Comparison of ENCODE assay signal across 24 mouse cellular contexts in genomic region chr16:6840461-6840860, GRCm38 (mm10).
DNase-seq lines count a peak whose midpoint lies in the region; ATAC-seq lines count a peak whose summit lies in the region.
"Had no signal": no experiment of that assay in that cellular context is flagged by ENCODE, and none has a peak within 500 bp of the region (broad histone marks: within the 10 kb centered on the region; RNA-seq: fewer than 3 reads in every experiment).

No protein-coding gene starts in this region.

- DNase-seq in heart, embryonic 10.5 days (ENCODE audit: low spot score), result no peak
- DNase-seq in neural tube, embryonic 10.5 days (ENCODE audit: extremely low spot score, low spot score), result no peak
- DNase-seq in cerebellum, adult 18-20 months, result no peak
- no peak for DNase-seq in embryo, embryonic 10 days (ENCODE audit: low spot score)
- DNase-seq: adrenal gland, adult 8-10 months; cerebellum, adult 9-11 months; gastrocnemius, postnatal 14 days; heart, postnatal 14 days; kidney, postnatal 4 days; liver, embryonic 13.5 days; lung, embryonic 14.5 days; lung, postnatal 36 days; right cerebral cortex, postnatal 4 days; thymus, postnatal 14 days had no signal

- H3K27me3 ChIP-seq in heart, embryonic 13.5 days (replicated peaks), result no peaks in the 10 kb centered on the region
- H3K27me3 ChIP-seq in heart, embryonic 10.5 days (ENCODE audit: insufficient read depth, poor library complexity, severe bottlenecking), result no peaks in the 10 kb centered on the region
- no peaks in the 10 kb centered on the region for H3K27me3 ChIP-seq in neural tube, embryonic 12.5 days (replicated peaks)
- no peaks in the 10 kb centered on the region for H3K27me3 ChIP-seq in midbrain, embryonic 15.5 days (replicated peaks)
- H3K27me3 ChIP-seq: forebrain, embryonic 15.5 days; intestine, embryonic 15.5 days; limb, embryonic 12.5 days; liver, embryonic 13.5 days; Patski had no signal

- WGBS in heart, embryonic 13.5 days, result 68% methylated on average over 7 of the region's 7 CpGs
- WGBS in heart, embryonic 10.5 days, result 72% methylated on average over 7 of the region's 7 CpGs
- WGBS in neural tube, embryonic 12.5 days, result 69% methylated on average over 7 of the region's 7 CpGs
- 50% methylated on average over 7 of the region's 7 CpGs for WGBS in midbrain, embryonic 15.5 days

- H3K4me2 ChIP-seq in heart, embryonic 13.5 days, result 0 out of 2 replicates have a peak overlapping the region, but pooled peaks have one; percentile 55
- H3K4me2 ChIP-seq in neural tube, embryonic 12.5 days (replicated peaks), result peak overlapping the region; percentile 27; the same call in 1 of the 2 replicates
- H3K4me2 ChIP-seq in midbrain, embryonic 15.5 days, result peak overlapping the region; percentile 23; the same call in 1 of the 2 replicates
- H3K4me2 ChIP-seq: forebrain, embryonic 15.5 days; intestine, embryonic 15.5 days; limb, embryonic 12.5 days; liver, embryonic 13.5 days; lung, embryonic 14.5 days had no signal

- no peak overlapping the region for H3K4me3 ChIP-seq in heart, embryonic 13.5 days
- no peak overlapping the region for H3K4me3 ChIP-seq in heart, embryonic 10.5 days
- no peak overlapping the region for H3K4me3 ChIP-seq in neural tube, embryonic 12.5 days
- no peak overlapping the region for H3K4me3 ChIP-seq in midbrain, embryonic 15.5 days
- H3K4me3 ChIP-seq: forebrain, embryonic 15.5 days; intestine, embryonic 15.5 days; limb, embryonic 12.5 days; liver, embryonic 13.5 days; myocyte had no signal

- no peak overlapping the region for H3K9ac ChIP-seq in heart, embryonic 13.5 days
- H3K9ac ChIP-seq in neural tube, embryonic 12.5 days, result no peak overlapping the region
- H3K9ac ChIP-seq in midbrain, embryonic 15.5 days, result no peak overlapping the region
- H3K9ac ChIP-seq: forebrain, embryonic 15.5 days; intestine, embryonic 15.5 days; limb, embryonic 12.5 days; liver, embryonic 13.5 days; lung, embryonic 14.5 days had no signal

- no peaks in the 10 kb centered on the region for H3K36me3 ChIP-seq in heart, embryonic 13.5 days
- no peaks in the 10 kb centered on the region for H3K36me3 ChIP-seq in heart, embryonic 10.5 days
- no peaks in the 10 kb centered on the region for H3K36me3 ChIP-seq in neural tube, embryonic 12.5 days
- H3K36me3 ChIP-seq in midbrain, embryonic 15.5 days (replicated peaks), result no peaks in the 10 kb centered on the region
- H3K36me3 ChIP-seq: forebrain, embryonic 15.5 days; intestine, embryonic 15.5 days; limb, embryonic 12.5 days; liver, embryonic 13.5 days had no signal

- H3K9me3 ChIP-seq in heart, embryonic 13.5 days, result no peaks in the 10 kb centered on the region
- H3K9me3 ChIP-seq in heart, embryonic 10.5 days, result no peaks in the 10 kb centered on the region
- H3K9me3 ChIP-seq in neural tube, embryonic 12.5 days, result no peaks in the 10 kb centered on the region
- H3K9me3 ChIP-seq in midbrain, embryonic 15.5 days, result no peaks in the 10 kb centered on the region
- H3K9me3 ChIP-seq: forebrain, embryonic 15.5 days; intestine, embryonic 15.5 days; limb, embryonic 12.5 days; liver, embryonic 13.5 days had no signal

- H3K27ac ChIP-seq in heart, embryonic 13.5 days (replicated peaks), result no peak overlapping the region
- H3K27ac ChIP-seq in heart, embryonic 10.5 days, result no peak overlapping the region
- no peak overlapping the region for H3K27ac ChIP-seq in neural tube, embryonic 12.5 days
- peak overlapping the region; percentile 58 for H3K27ac ChIP-seq in midbrain, embryonic 15.5 days
- H3K27ac ChIP-seq: forebrain, embryonic 15.5 days; intestine, embryonic 15.5 days; limb, embryonic 12.5 days; liver, embryonic 13.5 days; stomach, postnatal 0 days had no signal

- no peak for ATAC-seq in heart, embryonic 13.5 days (ENCODE audit: extremely low read depth, insufficient number of reproducible peaks, low FRiP score, low TSS enrichment)
- no peak for ATAC-seq in neural tube, embryonic 12.5 days (ENCODE audit: low FRiP score, low read depth)
- no peak for ATAC-seq in midbrain, embryonic 15.5 days (replicated peaks)
- ATAC-seq: CD4-positive, CD25-positive, alpha-beta regulatory T cell, adult 4 months; Patski had no signal

- peaks cover 7% of the 10 kb centered on the region for H3K4me1 ChIP-seq in heart, embryonic 13.5 days
- peaks cover 5% of the 10 kb centered on the region; the same call in 1 of the 2 replicates for H3K4me1 ChIP-seq in heart, embryonic 10.5 days
- H3K4me1 ChIP-seq in neural tube, embryonic 12.5 days, result peaks cover 6% of the 10 kb centered on the region; the same call in 1 of the 2 replicates
- H3K4me1 ChIP-seq in midbrain, embryonic 15.5 days, result peaks cover 31% of the 10 kb centered on the region
- H3K4me1 ChIP-seq: limb, embryonic 12.5 days; liver, embryonic 13.5 days had no signal
